Mouse (Mus musculus) C2C12 (cell line): ENCODE measurements around the gene Myo7a. TPM values are rescaled to one million over a fixed set of nuclear protein-coding genes. Genes with fewer than 3 reads are reported as not detected.

Source experiments
- H3K27me3 ChIP-seq: one replicate; pipeline ENCODE4 v1.6.1; 2011; ENCODE audit not compliant: control insufficient read depth, insufficient read depth, insufficient read length
- H3K36me3 ChIP-seq: one replicate; pipeline ENCODE4 v1.6.1; 2011; ENCODE audit not compliant: control insufficient read depth, insufficient read depth
- H3K4me3 ChIP-seq: one replicate; pipeline ENCODE4 v1.5.1; 2011; ENCODE audit warnings: mild to moderate bottlenecking, control low read depth; ENCODE audit not compliant: poor library complexity, insufficient read depth, severe bottlenecking
- H3K79me2 ChIP-seq: one replicate; pipeline ENCODE4 v1.6.1; 2011; ENCODE audit not compliant: control insufficient read depth, insufficient read depth
- H3K79me3 ChIP-seq: one replicate; pipeline ENCODE4 v1.6.1; 2011; ENCODE audit warnings: low read depth, control low read depth
- H3ac ChIP-seq: one replicate; pipeline ENCODE3; 2011; ENCODE audit warnings: low read depth; ENCODE audit not compliant: control insufficient read depth, insufficient read length
- CEBPB ChIP-seq: IDR thresholded peaks from one replicate; pipeline ENCODE4 v1.6.1; 2011; ENCODE audit warnings: low read depth, mild to moderate bottlenecking, control low read depth, moderate library complexity
- CTCF ChIP-seq: IDR thresholded peaks from one replicate; pipeline ENCODE4 v1.5.1; 2011; ENCODE audit not compliant: control insufficient read depth, insufficient read depth, insufficient read length
- FOSL1 ChIP-seq: IDR thresholded peaks from one replicate; pipeline ENCODE4 v1.8.0; 2011; ENCODE audit warnings: mild to moderate bottlenecking, low read length; ENCODE audit not compliant: poor library complexity, insufficient read depth, severe bottlenecking
- MAX ChIP-seq: IDR thresholded peaks from one replicate; pipeline ENCODE4 v1.6.1; 2011; ENCODE audit warnings: mild to moderate bottlenecking, control low read depth
- MYOD1 ChIP-seq: IDR thresholded peaks from one replicate; pipeline ENCODE4 v1.6.1; 2011; ENCODE audit warnings: low read depth; ENCODE audit not compliant: control insufficient read depth, insufficient read length
- MYOG ChIP-seq: IDR thresholded peaks from one replicate; pipeline ENCODE4 v1.6.1; 2011; ENCODE audit not compliant: control insufficient read depth, insufficient read length; ENCODE audit errors: extremely low read depth
- USF1 ChIP-seq: IDR thresholded peaks from one replicate; pipeline ENCODE4 v1.6.1; 2011; ENCODE audit warnings: low read depth, mild to moderate bottlenecking, control low read depth, moderate library complexity
- polyA plus RNA-seq: library from polyadenylated mRNA; unstranded; fragments of >200 nt; fragmentation: generic; extraction: Trizol; gene quantifications from one replicate; pipeline ENCODE4 v1.2.1, GENCODE M21; 2012; ENCODE audit warnings: missing spikeins

Gene Myo7a
- polyA plus RNA-seq, 1 experiment: 0.06 TPM

- Histone ChIP-seq H3K79me3 (no peaks in the 10 kb centered on the region), H3ac (no peak overlapping the region), H3K27me3 (peaks cover 9% of the 10 kb centered on the region), H3K4me3 (no peak overlapping the region), H3K79me2 (no peaks in the 10 kb centered on the region), H3K36me3 (no peaks in the 10 kb centered on the region)
- no peak for TF ChIP-seq MAX
- no peak for TF ChIP-seq USF1
- no peak for TF ChIP-seq MYOG
- TF ChIP-seq CTCF: no peak
- TF ChIP-seq CEBPB: no peak
- no peak for TF ChIP-seq MYOD1
- TF ChIP-seq FOSL1: no peak
Observed at GRCm38 (mm10) chr7:98002617-98003016, 116.7 kb downstream of the Myo7a start.

Other genes starting within 250 kb of the Myo7a start
- not detected for gene Gdpd4, start 199.6 kb downstream of the Myo7a start, polyA plus RNA-seq
- 0.40 TPM for gene Omp, start 26.0 kb upstream of the Myo7a start, polyA plus RNA-seq
- 2.5 TPM for gene Capn5, start 58.8 kb upstream of the Myo7a start, polyA plus RNA-seq
- gene B3gnt6, start 80.0 kb upstream of the Myo7a start, polyA plus RNA-seq: not detected
- 7.6 TPM for gene Acer3, start 201.7 kb upstream of the Myo7a start, polyA plus RNA-seq
- 9.6 TPM for gene Tsku, start 241.8 kb upstream of the Myo7a start, polyA plus RNA-seq